Mouse (Mus musculus): Measurements from ENCODE around the gene Hoxd10.

DNA sequence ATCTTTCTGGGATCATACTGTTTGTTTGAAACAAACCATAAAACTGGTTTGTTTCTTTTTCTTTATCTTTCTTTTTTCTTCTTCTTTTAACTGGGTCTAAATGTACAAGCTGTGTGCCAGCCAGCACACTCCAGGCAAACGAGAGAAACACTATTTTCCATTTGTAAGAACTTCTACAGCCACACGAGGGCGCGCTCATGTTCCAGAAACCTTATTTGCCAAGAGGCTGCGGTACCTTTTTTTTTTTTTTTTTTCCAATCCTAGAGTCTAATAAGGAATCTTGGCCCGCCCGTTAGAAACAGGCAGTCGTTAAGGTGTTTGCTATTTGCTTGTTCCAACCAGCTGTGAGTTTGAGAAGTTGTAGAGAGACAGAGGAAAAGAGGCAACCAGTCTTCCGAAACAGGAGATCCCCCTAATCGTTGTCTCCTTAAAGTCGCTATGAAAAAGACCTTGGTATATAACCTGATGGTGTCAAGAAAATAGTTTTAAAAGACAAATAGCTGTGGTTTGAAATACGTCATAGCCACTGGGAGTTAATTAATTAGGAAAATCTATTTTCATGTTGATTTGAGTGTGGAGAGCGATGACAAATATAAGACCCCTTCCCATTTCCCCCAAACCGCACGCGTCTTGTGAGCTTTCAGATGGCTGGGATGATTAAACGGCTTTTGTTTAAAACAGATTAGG is 5.3 kb upstream of the Hoxd10 start:
- TF ChIP-seq CTCF (IDR thresholded peaks at IDR 0.05; ENCODE audit: low read depth) (peak; percentile 56), EP300 (IDR thresholded peaks at IDR 0.05; ENCODE audit: low read depth) (no peak)
